Mouse (Mus musculus) Patski (cell line): ENCODE data around the gene Sowaha. TPM values are rescaled to one million over a fixed set of nuclear protein-coding genes. Genes with fewer than 3 reads are reported as not detected.

Experiments
- ATAC-seq: fragments of 100-300 bp; one replicate; pipeline ENCODE4 v1.8.0; 2021
- CTCF ChIA-PET: fragments of 350-600 bp; sonication (Branson Sonifier 250); formaldehyde crosslinking; loops from one replicate; lab custom pipeline; 2022; ENCODE audit warnings: inconsistent platforms; lab: Charles Lee
- POLR2A ChIA-PET: fragments of 350-600 bp; sonication (Branson Sonifier 250); formaldehyde crosslinking; loops from one replicate; lab custom pipeline; 2022; ENCODE audit warnings: antibody characterized with exemption, inconsistent platforms; lab: Charles Lee
- DNase-seq: peaks from one replicate; pipeline ENCODE4 v3.0.0-alpha.2; 2011; ENCODE audit warnings: low read depth, low spot score
- H3K27me3 ChIP-seq: fragments of 371-371 bp; one replicate; pipeline ENCODE4 v1.5.1; 2021
- CTCF ChIP-seq: fragments of 100-300 bp; IDR thresholded peaks from one replicate; pipeline ENCODE4 v1.5.1; 2021
- in situ Hi-C: fragments of 300-500 bp; cut with MboI; formaldehyde crosslinking; loops from 3 replicates; pipeline ENCODE4 v1.11.1; 2018; ENCODE audit warnings: low pct_unique_long_range_greater_than_20kb, mixed read lengths
- polyA plus RNA-seq: library from polyadenylated mRNA; unstranded; gene quantifications from one replicate; pipeline ENCODE4 v1.2.3, GENCODE M21; 2021

The Sowaha gene
- polyA plus RNA-seq, 1 experiment from 2014 or later, result not detected

- TF ChIP-seq CTCF, result no peak
- ATAC-seq (no peak), DNase-seq (no peak)
- in situ Hi-C loops, result no loop called here
- H3K27me3 ChIP-seq, result peaks cover 61% of the 10 kb centered on the region
- ChIA-PET POLR2A (no interaction called here), CTCF (no interaction called here)
These were observed 4.5 kb downstream of the Sowaha start for GRCm38 (mm10) chr11:53475620-53476019.

- H3K27me3 ChIP-seq, result peaks cover 35% of the 10 kb centered on the region
- in situ Hi-C loops, result loop anchor here (5.0 to 25.0 kb wide), 2 partner anchors 115 to 415 kb away; partner anchors contain the start of gene Slc22a5
- POLR2A ChIA-PET, result no interaction called here
These were observed 7.4 kb downstream of the Sowaha start for GRCm38 (mm10) chr11:53472709-53473108.

GRCm38 (mm10) chr11:53469968-53470695, 9.9 kb downstream of the Sowaha start, which contains the start of gene Gm9837:
TSS of gene Gm9837 (minus strand) at chr11:53470479.
- H3K27me3 ChIP-seq, result peaks cover 17% of the 10 kb centered on the region
- POLR2A ChIA-PET, result interaction anchor here (0.5 to 0.6 kb wide), 2 partner anchors 99 to 1420 kb away, joined by 3 to 4 read pairs; no protein-coding TSS in a partner anchor
- peak; percentile 96 for TF ChIP-seq CTCF
- in situ Hi-C loops, result loop anchor here (5.0 to 25.0 kb wide), 3 partner anchors 117 to 417 kb away; partner anchors contain the start of gene Slc22a5
- DNase-seq (no peak), ATAC-seq (peak; percentile 69)
- CTCF ChIA-PET, result interaction anchor here (0.7 to 1.3 kb wide), 10 partner anchors 9 to 267 kb away, joined by 3 to 5 read pairs (median 4); no protein-coding TSS in a partner anchor

More at GRCm38 (mm10) chr11:53472709-53473108, 7.4 kb downstream of the Sowaha start:
- no peak for TF ChIP-seq CTCF
- CTCF ChIA-PET, result interaction anchor here (2.1 kb wide), 1 partner anchor 155 kb away, joined by 6 read pairs; no protein-coding TSS in a partner anchor
- DNase-seq (no peak), ATAC-seq (no peak)

GRCm38 (mm10) chr11:53469294-53469967, 10.6 kb downstream of the Sowaha start:
- CTCF ChIA-PET, result interaction anchor here (0.7 to 1.3 kb wide), 8 partner anchors 8 to 225 kb away, joined by 3 to 5 read pairs (median 4); no protein-coding TSS in a partner anchor

GRCm38 (mm10) chr11:53466231-53466971, 13.7 kb downstream of the Sowaha start:
- peaks cover 6% of the 10 kb centered on the region for H3K27me3 ChIP-seq
- no peak for TF ChIP-seq CTCF
- ChIA-PET POLR2A (no interaction called here), CTCF (interaction anchor here (0.7 to 1.2 kb wide), 4 partner anchors 9 to 161 kb away, joined by 3 to 5 read pairs (median 3); no protein-coding TSS in a partner anchor)
- in situ Hi-C loops, result loop anchor here (5.0 to 25.0 kb wide), 2 partner anchors 161 to 421 kb away; partner anchors contain the start of gene Slc22a5
- ATAC-seq, result no peak
- DNase-seq, result no peak

More at GRCm38 (mm10) chr11:53469294-53469967, 10.6 kb downstream of the Sowaha start:
- no peak for TF ChIP-seq CTCF
- peaks cover 17% of the 10 kb centered on the region for H3K27me3 ChIP-seq
- ATAC-seq, result no peak
- in situ Hi-C loops, result loop anchor here (5.0 to 25.0 kb wide), 2 partner anchors 158 to 418 kb away; partner anchors contain the start of gene Slc22a5
- DNase-seq, result no peak
- POLR2A ChIA-PET, result no interaction called here

- DNase-seq (no peak), ATAC-seq (no peak)
- peaks cover 6% of the 10 kb centered on the region for H3K27me3 ChIP-seq
- TF ChIP-seq CTCF, result no peak
- POLR2A ChIA-PET, result no interaction called here
- CTCF ChIA-PET, result no interaction called here
- in situ Hi-C loops, result loop anchor here (25.0 kb wide), 1 partner anchor 424 kb away; the partner anchor contains the start of gene Slc22a5
These were observed 16.3 kb downstream of the Sowaha start for GRCm38 (mm10) chr11:53463551-53464424.

- DNase-seq (no peak), ATAC-seq (peak; percentile 73)
- in situ Hi-C loops, result loop anchor here (25.0 kb wide), 1 partner anchor 426 kb away; the partner anchor contains the start of gene Slc22a5
- no peak for TF ChIP-seq CTCF
- CTCF ChIA-PET, result interaction anchor here (1.0 kb wide), 1 partner anchor 8 kb away, joined by 4 read pairs; the partner anchor contains the start of gene Gm9837
- POLR2A ChIA-PET, result interaction anchor here (0.7 to 1.0 kb wide), 3 partner anchors 16 to 163 kb away, joined by 3 read pairs; no protein-coding TSS in a partner anchor
- peaks cover 2% of the 10 kb centered on the region for H3K27me3 ChIP-seq
These were observed 18.3 kb downstream of the Sowaha start for GRCm38 (mm10) chr11:53461727-53462126.

- DNase-seq, result no peak
- no peak for ATAC-seq
- POLR2A ChIA-PET, result interaction anchor here (0.7 kb wide), 1 partner anchor 111 kb away, joined by 5 read pairs; no protein-coding TSS in a partner anchor
- in situ Hi-C loops, result loop anchor here (25.0 kb wide), 1 partner anchor 427 kb away; the partner anchor contains the start of gene Slc22a5
- CTCF ChIA-PET, result no interaction called here
- H3K27me3 ChIP-seq, result no peaks in the 10 kb centered on the region
- no peak for TF ChIP-seq CTCF
These were observed 19.9 kb downstream of the Sowaha start for GRCm38 (mm10) chr11:53460192-53460591.
